Mouse (Mus musculus): ENCODE results near the gene Cdc5l.

Cdc5l gene

DNA sequence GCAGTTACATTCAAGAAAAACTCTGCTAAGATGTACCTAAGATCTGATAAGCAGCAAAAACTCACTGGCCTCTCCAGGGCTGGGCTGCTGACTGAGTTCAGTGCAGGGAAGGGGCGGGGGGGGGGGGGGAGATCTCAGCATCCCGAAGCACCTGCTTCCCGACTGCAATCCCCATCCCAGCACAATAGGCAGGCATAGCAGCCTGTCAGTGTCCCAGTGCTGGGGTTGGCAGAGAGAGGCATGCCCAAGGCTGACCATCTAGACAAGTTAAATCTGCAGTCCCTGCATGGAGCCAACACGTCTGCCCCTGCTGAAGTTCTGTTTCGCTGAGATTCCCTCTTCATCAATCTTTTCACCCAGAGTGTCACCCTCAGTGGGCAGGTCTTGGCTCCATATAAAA lies 63.0 kb downstream of the Cdc5l start:
- DNase-seq (ENCODE audit: low spot score), result no peak

DNA sequence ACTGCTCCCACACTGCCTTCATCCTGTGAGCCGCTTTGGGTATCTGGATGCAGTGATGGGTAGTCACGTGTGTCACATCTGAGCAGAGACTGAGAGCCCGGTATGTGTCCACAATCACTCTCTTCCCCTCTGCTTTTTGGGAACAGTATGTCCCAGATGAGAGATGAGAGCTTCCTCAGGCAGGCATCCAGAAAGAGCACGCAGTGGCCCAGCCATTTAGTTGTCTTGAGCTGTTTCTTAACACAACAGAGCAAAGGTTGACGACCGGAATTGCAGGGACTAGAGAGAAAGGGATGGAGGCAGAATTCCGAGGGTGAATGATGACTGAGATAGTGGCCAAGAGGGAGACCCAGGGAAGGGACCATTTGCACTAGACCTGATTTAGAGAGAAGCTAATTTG lies 68.7 kb downstream of the Cdc5l start:
- no peak for DNase-seq (ENCODE audit: low spot score)

DNA sequence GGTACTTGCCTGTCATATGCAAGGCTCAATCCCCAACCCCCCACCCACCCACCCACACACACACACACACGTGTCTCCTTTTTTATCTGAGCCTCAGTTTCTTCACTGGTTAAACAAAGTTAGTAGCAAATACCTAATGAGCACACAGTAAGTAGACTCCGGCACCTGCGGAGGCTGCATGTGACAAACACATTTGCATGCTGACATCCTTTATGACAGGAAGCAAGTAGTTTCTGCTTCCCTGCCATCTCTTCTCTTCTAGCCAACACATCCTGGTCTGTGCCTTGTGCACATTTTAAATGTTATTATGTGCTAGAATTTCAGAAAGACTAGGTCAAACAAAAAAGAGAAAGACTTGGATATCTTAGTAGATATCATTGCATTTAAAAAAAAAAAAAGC lies 72.6 kb downstream of the Cdc5l start:
- DNase-seq (ENCODE audit: low spot score), result no peak

DNA sequence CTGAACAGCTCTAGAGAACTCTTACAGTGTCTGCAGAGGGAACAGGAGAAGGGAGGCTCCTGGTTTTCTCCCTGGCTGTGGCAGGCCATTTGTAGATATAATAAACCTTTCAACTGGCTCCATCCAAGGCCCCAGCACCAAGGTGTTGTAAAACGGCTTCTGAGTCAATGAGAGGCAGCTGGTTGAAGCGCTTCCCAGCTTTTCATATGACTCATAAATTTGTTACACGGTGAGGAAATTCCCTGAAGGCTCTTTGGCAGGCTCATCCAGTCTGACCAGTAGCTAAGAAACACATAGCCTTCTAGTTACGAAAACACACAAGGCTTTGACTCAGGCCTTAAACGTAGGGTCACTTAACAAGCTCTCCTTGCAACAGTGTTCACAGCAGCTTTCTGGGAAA lies 74.1 kb downstream of the Cdc5l start:
- peak; percentile 75 for DNase-seq (ENCODE audit: low spot score)

DNA sequence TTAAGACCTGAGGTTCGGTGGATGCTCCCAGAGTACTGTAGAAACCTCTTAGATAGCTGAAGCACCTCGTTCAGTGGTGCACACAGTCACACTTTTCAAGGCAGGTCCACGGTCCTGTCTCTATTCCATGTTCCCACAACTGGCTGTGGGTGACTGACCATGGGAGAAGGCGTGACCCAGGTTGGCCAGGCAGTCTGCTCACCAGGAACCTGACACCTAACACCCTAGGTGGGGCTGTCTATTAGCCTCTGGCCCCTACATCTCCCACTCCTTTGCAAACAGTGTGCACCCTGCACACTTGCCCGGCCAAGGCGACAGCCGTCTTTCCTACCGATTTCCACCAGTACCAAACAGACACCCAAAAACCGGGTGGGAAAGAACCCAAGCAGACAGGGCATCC lies 77.1 kb downstream of the Cdc5l start:
- DNase-seq (ENCODE audit: low spot score), result no peak

DNA sequence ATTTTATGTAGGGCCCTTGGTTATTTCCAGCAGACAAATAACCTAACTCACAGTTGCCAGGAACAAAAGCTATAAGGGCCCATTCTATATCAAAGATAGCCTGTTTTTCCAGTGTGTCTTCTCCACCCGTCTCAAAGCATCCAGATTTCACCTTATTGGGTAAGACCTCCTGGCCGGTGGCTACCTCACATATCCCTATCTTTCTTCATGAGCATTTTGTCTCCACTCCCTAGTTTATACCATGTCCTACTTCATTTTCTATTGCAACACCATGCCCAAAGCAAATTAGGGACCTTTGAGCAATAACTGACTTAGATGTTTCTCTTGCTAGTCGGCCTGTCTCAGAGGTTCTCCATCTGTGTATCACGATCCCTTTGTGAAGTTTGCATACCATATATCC lies 85.6 kb downstream of the Cdc5l start:
- DNase-seq (ENCODE audit: low spot score), result no peak
